In the genomic region with DNA sequence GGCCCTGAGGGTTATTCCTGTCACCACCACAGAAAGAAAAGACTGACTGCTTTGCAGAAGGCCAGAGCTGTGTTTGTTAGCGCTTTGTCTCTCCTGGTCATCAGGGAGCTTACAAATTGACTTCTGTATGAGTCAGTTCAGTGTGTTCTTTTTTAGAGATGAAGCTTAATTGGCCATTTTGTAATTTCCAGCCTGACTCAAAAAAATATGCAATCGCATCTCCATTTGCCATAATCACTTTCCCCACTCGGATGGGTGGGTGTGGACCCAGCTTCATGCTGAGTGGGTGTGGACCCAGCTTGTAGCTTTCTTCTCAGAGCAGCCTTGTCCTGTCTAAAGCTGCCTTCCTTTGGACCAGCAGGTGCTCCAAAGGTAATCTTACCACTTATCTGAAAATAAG, we compare ENCODE assay signal across 27 mouse cellular contexts. TPM values are rescaled to one million over a fixed set of nuclear protein-coding genes. Genes with fewer than 3 reads are reported as not detected.
A peak's percentile ranks its signal among the peaks of the same experiment; 100 is the strongest.
DNase-seq lines count a peak whose midpoint lies in the region; ATAC-seq and TF ChIP-seq lines count a peak whose summit lies in the region.
"Had no signal": no experiment of that assay in that cellular context is flagged by ENCODE, and none has a peak within 500 bp of the region (broad histone marks: within the 10 kb centered on the region; RNA-seq: fewer than 3 reads in every experiment).

No protein-coding gene starts in this region.

- H3K27me3 ChIP-seq in intestine, embryonic 14.5 days (replicated peaks; ENCODE audit: control insufficient read depth, insufficient read depth, low read length) = no peaks in the 10 kb centered on the region
- no peaks in the 10 kb centered on the region for H3K27me3 ChIP-seq in intestine, postnatal 0 days (replicated peaks; ENCODE audit: control insufficient read depth, insufficient read depth, low read length)
- H3K27me3 ChIP-seq: hindbrain, embryonic 12.5 days; hindbrain, embryonic 15.5 days; intestine, embryonic 15.5 days had no signal

- H3K9me3 ChIP-seq in intestine, embryonic 14.5 days (ENCODE audit: control insufficient read depth, low read length) = no peaks in the 10 kb centered on the region
- H3K9me3 ChIP-seq in intestine, postnatal 0 days (ENCODE audit: control insufficient read depth) = no peaks in the 10 kb centered on the region
- H3K9me3 ChIP-seq: hindbrain, embryonic 12.5 days; hindbrain, embryonic 15.5 days; intestine, embryonic 15.5 days had no signal

- DNase-seq in gastrocnemius, adult 18-20 months (ENCODE audit: low spot score) = peak; percentile 4
- DNase-seq in gastrocnemius, postnatal 10 days = no peak
- peak; percentile 23 for DNase-seq in intestine, embryonic 14.5 days (ENCODE audit: low spot score)
- DNase-seq in brain, adult 2 months (ENCODE audit: low read depth, low spot score) = peak; percentile 52
- peak; percentile 3 for DNase-seq in brain, embryonic 14.5 days (ENCODE audit: low read depth)
- DNase-seq in kidney, adult 8-10 months = no peak
- DNase-seq: adrenal gland, adult 8-10 months; adrenal gland, postnatal 25 days; cerebellum, adult 11 months; cerebellum, adult 2 months; cerebellum, adult 9-11 months; cerebellum, postnatal 25 days; embryo, embryonic 11 days; forebrain, postnatal 0 days; gastrocnemius, adult 2 months; gastrocnemius, postnatal 36 days; kidney, adult 18-20 months had no signal

- WGBS in intestine, embryonic 14.5 days = 85% methylated on average over 3 of the region's 3 CpGs
- 68% methylated on average over 3 of the region's 3 CpGs for WGBS in intestine, postnatal 0 days

- H3K4me2 ChIP-seq in intestine, embryonic 14.5 days (ENCODE audit: low read length) = no peak overlapping the region
- H3K4me2 ChIP-seq in intestine, postnatal 0 days (replicated peaks; ENCODE audit: low read depth) = no peak overlapping the region
- H3K4me2 ChIP-seq: hindbrain, embryonic 12.5 days; hindbrain, embryonic 15.5 days; intestine, embryonic 15.5 days had no signal

- H3K4me3 ChIP-seq in intestine, embryonic 14.5 days (ENCODE audit: low read depth, low read length) = no peak overlapping the region
- no peak overlapping the region for H3K4me3 ChIP-seq in intestine, postnatal 0 days (ENCODE audit: low read depth, low read length)
- H3K4me3 ChIP-seq: gastrocnemius, adult 2 months; hindbrain, embryonic 12.5 days; hindbrain, embryonic 15.5 days; intestine, embryonic 15.5 days had no signal

- no peak for TF ChIP-seq CTCF in intestine, postnatal 0 days (IDR thresholded peaks at IDR 0.05; ENCODE audit: low read depth)
- TF ChIP-seq CTCF in brain, embryonic 14.5 days (IDR thresholded peaks at IDR 0.05; ENCODE audit: borderline replicate concordance, extremely low read depth, insufficient read depth, insufficient read length) = no peak

- H3K27ac ChIP-seq in intestine, embryonic 14.5 days (ENCODE audit: low read depth) = no peak overlapping the region
- no peak overlapping the region for H3K27ac ChIP-seq in intestine, postnatal 0 days (ENCODE audit: low read depth, low read length)
- H3K27ac ChIP-seq: gastrocnemius, adult 2 months; hindbrain, embryonic 12.5 days; hindbrain, embryonic 15.5 days; intestine, embryonic 15.5 days had no signal

- H3K4me1 ChIP-seq in intestine, embryonic 14.5 days (replicated peaks; ENCODE audit: control insufficient read depth, insufficient read depth, low read length) = no peaks in the 10 kb centered on the region
- no peaks in the 10 kb centered on the region for H3K4me1 ChIP-seq in intestine, postnatal 0 days (replicated peaks; ENCODE audit: control insufficient read depth, insufficient read depth, low read length)
- H3K4me1 ChIP-seq: hindbrain, embryonic 12.5 days; hindbrain, embryonic 15.5 days; intestine, embryonic 15.5 days had no signal

- H3K36me3 ChIP-seq in intestine, embryonic 14.5 days (ENCODE audit: control insufficient read depth, insufficient read depth, low read length) = no peaks in the 10 kb centered on the region
- H3K36me3 ChIP-seq in intestine, postnatal 0 days (ENCODE audit: control insufficient read depth, insufficient read depth) = no peaks in the 10 kb centered on the region
- H3K36me3 ChIP-seq: hindbrain, embryonic 12.5 days; hindbrain, embryonic 15.5 days; intestine, embryonic 15.5 days had no signal

- no peak overlapping the region for H3K9ac ChIP-seq in intestine, embryonic 14.5 days (ENCODE audit: low read length)
- H3K9ac ChIP-seq in intestine, postnatal 0 days (ENCODE audit: low read depth, low read length) = no peak overlapping the region
- H3K9ac ChIP-seq: forebrain, postnatal 0 days; hindbrain, embryonic 12.5 days; hindbrain, embryonic 15.5 days; intestine, embryonic 15.5 days had no signal

- no peak for TF ChIP-seq POLR2A in brain, embryonic 14.5 days (IDR thresholded peaks at IDR 0.05; ENCODE audit: borderline replicate concordance, extremely low read depth, insufficient read depth, insufficient read length, poor library complexity, severe bottlenecking)

- no peak for ATAC-seq in intestine, embryonic 14.5 days (replicated peaks; ENCODE audit: low FRiP score, low TSS enrichment, low read depth)
- no peak for ATAC-seq in intestine, postnatal 0 days
- no peak for ATAC-seq in erythroid progenitor cell, adult 5-6 weeks (replicated peaks; ENCODE audit: low FRiP score, poor library complexity, severe bottlenecking)
- ATAC-seq: activated CD4-positive, CD25-positive, alpha-beta regulatory T cell, adult 4 months; CD4-positive, CD25-positive, alpha-beta regulatory T cell, adult 4 months; forebrain, embryonic 14.5 days; intestine, embryonic 15.5 days had no signal

RNA-seq across cellular contexts. Expression of gene Far2, which starts 26.5 kb away (rescaled TPM):
- total RNA-seq in gastrocnemius, adult 18-20 months (2021) = not detected
- under 1 TPM; 0.16 to 0.29 TPM for total RNA-seq in gastrocnemius, postnatal 10 days (2021)
- 4.6 and 4.7 TPM in 2 replicates for polyA plus RNA-seq in intestine, embryonic 14.5 days (2014; fragmentation: Nextera tagmentation; extraction: Ambion mirVana)
- polyA plus RNA-seq in intestine, postnatal 0 days (2015; fragmentation: Nextera tagmentation; extraction: Ambion mirVana) = 8.7 and 9.2 TPM in 2 replicates
- polyA plus RNA-seq in brain, embryonic 14.5 days (2012; rRNA removed) = 5.8 and 9.6 TPM in 2 replicates
- total RNA-seq in erythroid progenitor cell, adult 5-6 weeks (2015; ENCODE audit: low replicate concordance) = 7.9 and 10.1 TPM in 2 replicates
- 2.8 and 5.3 TPM in 2 replicates for total RNA-seq in erythroid progenitor cell, adult 5-6 weeks (2017; ENCODE audit: low replicate concordance)
- total RNA-seq: gastrocnemius, postnatal 36 days; heart, adult 8-10 months; heart, postnatal 25 days had no signal

Comparison
In these comparisons a context has a peak if more than half of its experiments do, and no peak if none do; other contexts are left out.
1. DNase-seq: peak in gastrocnemius, adult 18-20 months (single experiment), intestine, embryonic 14.5 days (single experiment), brain, adult 2 months (single experiment) and brain, embryonic 14.5 days (single experiment); none in gastrocnemius, postnatal 10 days (single experiment) and kidney, adult 8-10 months (0 of 2).